Mouse (Mus musculus): ENCODE measurements around the gene Oprl1.

GRCm38 (mm10) chr2:181727659-181728262 is 12.9 kb downstream of the Oprl1 start:
- TF ChIP-seq POLR2A (IDR thresholded peaks at IDR 0.05; ENCODE audit: low read depth, low read length) (no peak), CTCF (IDR thresholded peaks at IDR 0.05; ENCODE audit: borderline replicate concordance, insufficient read depth, low read length) (no peak)

All from embryonic fibroblast, embryonic 13.5 days (primary cell).